Mouse (Mus musculus): Measurements from ENCODE around the gene Gm4881.

Gene Gm4881

DNA sequence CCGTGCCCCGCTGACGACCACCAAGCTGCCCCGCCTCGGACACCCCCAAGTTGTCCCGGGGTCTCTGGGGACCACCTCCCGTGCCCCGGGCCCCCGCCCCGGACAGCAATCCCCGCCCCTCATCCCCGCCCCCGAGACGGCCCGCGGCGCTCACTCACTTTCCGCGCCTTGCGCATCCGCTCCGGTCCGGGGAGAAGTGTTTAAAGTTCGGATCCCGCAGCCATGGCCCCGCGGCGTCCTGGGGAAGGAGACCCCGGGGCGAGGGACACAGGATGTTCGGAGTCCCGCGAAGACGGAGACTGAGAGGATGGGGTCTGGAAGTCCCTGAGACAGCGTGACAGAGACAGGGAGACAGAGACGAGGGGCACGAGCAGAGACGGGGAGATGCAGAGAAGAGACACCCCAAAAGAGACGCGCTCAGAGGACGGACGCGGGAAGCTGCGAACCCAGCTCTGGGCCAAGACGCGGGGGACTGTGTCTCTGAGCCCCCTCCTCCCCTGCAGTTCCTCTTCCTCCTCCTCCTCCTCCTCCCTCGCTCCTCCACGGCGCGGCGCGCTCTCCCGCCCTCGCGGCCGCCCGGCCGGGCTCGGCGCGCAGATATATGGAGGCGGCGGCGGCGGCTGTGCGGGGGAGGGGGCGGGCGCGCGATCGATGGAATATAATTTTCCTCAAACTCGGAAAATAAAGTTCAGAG lies at the start of gene Gm4881:
Gene Gm4881 (minus strand): TSS at position 238 of the 694 bp plus-strand sequence.
- DNase-seq (ENCODE audit: low read depth, low spot score): peak; percentile 55

GRCm38 (mm10) chr7:24993081-24993480 lies 48.8 kb upstream of the Gm4881 start:
- no peak for DNase-seq (ENCODE audit: low read depth, low spot score)

DNA sequence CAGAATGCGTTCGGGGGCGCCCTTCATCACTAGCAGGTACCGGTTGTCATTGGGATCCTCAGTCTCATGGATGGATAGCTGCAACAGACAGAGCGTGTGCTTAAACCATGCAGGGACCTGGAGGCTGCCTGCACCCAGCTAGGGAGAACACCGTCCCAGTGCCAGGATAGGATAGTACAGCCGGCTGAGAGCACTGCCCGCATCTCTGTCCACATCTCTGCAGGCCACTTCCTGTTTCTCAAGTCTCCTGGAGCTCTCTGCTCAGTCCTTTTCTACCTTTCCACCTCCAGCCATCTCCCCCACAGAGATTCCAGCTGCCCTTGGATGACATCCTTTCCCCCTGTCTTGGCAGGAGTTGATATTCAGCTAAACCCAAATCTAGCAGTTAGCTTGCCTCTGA lies 46.2 kb upstream of the Gm4881 start:
- no peak for DNase-seq (ENCODE audit: low read depth, low spot score)

- no peak for DNase-seq (ENCODE audit: low read depth, low spot score)
Measured at GRCm38 (mm10) chr7:24987941-24988340, 43.6 kb upstream of the Gm4881 start.

DNA sequence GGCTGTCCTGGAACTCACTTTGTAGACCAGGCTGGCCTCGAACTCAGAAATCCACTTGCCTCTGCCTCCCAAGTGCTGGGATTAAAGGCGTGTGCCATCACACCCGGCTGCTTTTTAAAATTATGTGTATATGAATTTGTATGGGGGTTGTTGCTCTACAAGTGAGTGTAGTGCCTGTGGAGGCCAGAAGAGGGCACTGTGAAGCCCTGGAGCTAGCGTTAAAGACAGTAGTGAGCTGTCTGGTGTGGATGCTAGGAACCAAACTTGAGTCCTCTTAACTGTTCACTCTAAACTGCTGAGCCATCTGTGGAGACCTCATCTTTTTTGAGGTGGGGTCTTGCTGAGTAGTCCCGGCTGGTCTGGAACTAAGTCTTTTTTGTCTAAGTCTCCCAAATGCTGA lies 41.5 kb upstream of the Gm4881 start:
- DNase-seq (ENCODE audit: low read depth, low spot score): no peak

GRCm38 (mm10) chr7:24984307-24984706 lies 40.0 kb upstream of the Gm4881 start:
- no peak for DNase-seq (ENCODE audit: low read depth, low spot score)

DNA sequence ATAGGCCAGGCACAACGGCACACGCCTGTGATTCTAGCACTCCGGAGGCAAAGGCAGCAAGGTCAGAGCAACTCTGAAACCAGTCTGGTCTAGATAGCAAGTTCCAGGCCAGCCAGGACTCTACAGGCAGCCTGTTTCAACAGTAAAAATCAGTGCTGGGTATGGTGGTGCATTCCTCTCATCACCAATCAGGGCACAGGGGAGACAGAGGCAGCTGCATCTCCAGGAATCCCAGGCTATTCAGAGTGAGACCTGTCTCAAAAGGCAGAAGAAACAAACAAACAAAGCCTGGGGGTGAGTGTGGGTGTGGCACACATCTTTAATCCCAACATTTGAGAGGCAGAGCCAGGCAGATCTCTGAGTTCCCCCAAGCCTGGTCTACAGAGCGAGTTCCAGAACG lies 39.1 kb upstream of the Gm4881 start:
- no peak for DNase-seq (ENCODE audit: low read depth, low spot score)

GRCm38 (mm10) chr7:24980439-24980838 lies 36.1 kb upstream of the Gm4881 start:
- no peak for DNase-seq (ENCODE audit: low read depth, low spot score)

- no peak for DNase-seq (ENCODE audit: low read depth, low spot score)
Measured at GRCm38 (mm10) chr7:24978781-24979180, 34.5 kb upstream of the Gm4881 start.

DNA sequence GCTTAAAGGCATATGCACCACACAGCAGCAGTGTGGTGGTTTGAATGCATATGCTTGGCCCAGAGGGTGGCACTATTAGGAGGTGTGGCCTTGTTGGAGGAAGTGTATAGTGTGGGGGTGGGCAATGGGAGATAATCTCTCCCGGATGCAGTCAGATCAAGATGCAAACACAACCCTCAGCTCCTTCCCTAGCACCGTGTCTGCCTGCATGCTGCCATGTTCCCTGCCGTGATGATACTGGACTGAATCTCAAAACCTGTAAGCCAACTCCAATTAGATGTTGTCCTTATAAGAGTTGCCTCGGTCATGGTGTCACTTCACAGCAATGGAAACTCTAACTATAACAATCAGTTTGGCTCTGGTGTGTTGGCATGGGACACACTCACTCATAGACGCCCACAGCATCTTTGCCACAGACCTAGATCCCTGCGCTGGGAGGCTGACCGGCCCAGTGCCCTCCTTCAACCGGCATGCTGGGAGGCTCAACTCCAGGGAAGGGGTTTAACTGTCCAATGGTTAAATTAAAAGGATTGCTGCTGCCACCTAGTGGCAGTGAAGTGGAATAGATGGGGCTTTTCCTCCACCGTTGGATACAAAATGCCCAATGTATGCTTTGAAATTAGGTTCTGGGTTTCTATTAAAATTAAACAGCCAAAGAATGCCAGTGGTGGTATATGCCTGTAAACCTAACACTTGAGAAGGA lies 30.8 kb upstream of the Gm4881 start:
- peak; percentile 77 for DNase-seq (ENCODE audit: low read depth, low spot score)

GRCm38 (mm10) chr7:24973902-24974301 lies 29.6 kb upstream of the Gm4881 start:
- DNase-seq (ENCODE audit: low read depth, low spot score): no peak

- DNase-seq (ENCODE audit: low read depth, low spot score): no peak
Measured at GRCm38 (mm10) chr7:24973208-24973607, 28.9 kb upstream of the Gm4881 start.

GRCm38 (mm10) chr7:24971972-24972893 lies 27.9 kb upstream of the Gm4881 start, which contains the start of gene Rabac1:
Rabac1 (minus strand) TSS chr7:24972754.
- DNase-seq (ENCODE audit: low read depth, low spot score): peak; percentile 95

- DNase-seq (ENCODE audit: low read depth, low spot score): peak; percentile 78
Measured at GRCm38 (mm10) chr7:24971261-24971971, 27.1 kb upstream of the Gm4881 start.

GRCm38 (mm10) chr7:24970341-24970740 lies 26.0 kb upstream of the Gm4881 start:
- DNase-seq (ENCODE audit: low read depth, low spot score): no peak

- no peak for DNase-seq (ENCODE audit: low read depth, low spot score)
Measured at GRCm38 (mm10) chr7:24969805-24970204, 25.5 kb upstream of the Gm4881 start.

GRCm38 (mm10) chr7:24968463-24968862 lies 24.2 kb upstream of the Gm4881 start:
- no peak for DNase-seq (ENCODE audit: low read depth, low spot score)

- no peak for DNase-seq (ENCODE audit: low read depth, low spot score)
Measured at GRCm38 (mm10) chr7:24967966-24968365, 23.7 kb upstream of the Gm4881 start.

GRCm38 (mm10) chr7:24964897-24965535 lies 20.7 kb upstream of the Gm4881 start:
- peak; percentile 92 for DNase-seq (ENCODE audit: low read depth, low spot score)

- DNase-seq (ENCODE audit: low read depth, low spot score): no peak
Measured at GRCm38 (mm10) chr7:24964288-24964687, 20.0 kb upstream of the Gm4881 start.

DNA sequence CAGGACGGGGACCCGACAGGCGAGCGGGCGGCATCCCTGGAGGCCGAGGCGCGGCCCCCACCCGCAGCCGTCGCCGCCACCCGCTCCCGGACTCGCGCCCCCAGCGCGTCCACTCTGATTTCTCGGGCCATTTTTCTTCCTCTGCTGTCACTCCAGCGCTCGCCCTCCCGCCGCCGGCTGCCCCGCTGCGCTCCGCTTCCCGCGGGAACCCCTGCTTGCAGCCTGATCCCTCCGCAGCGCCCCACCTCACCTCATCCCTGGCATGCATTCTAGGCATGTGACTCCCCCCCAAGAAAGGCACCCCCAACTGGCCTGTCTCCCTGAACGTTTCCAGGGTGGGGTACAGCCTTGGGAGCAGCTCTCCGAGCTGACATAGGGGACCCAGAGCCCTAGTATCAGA lies 10.9 kb upstream of the Gm4881 start:
- DNase-seq (ENCODE audit: low read depth, low spot score): no peak
